Mouse (Mus musculus) hindbrain, embryonic 13.5 days (tissue): ENCODE measurements around the gene Asnsd1. TPM values are rescaled to one million over a fixed set of nuclear protein-coding genes. Genes with fewer than 3 reads are reported as not detected.
"Not testable (repeated sequence)": the region's sequence is repeated elsewhere in the genome, so short reads cannot be mapped to it uniquely, and the experiment has no call there.

Source experiments
- ATAC-seq: fragments of 200-750 bp; cut with Nextera tagmentation; 2 replicates; pipeline ENCODE4 v1.8.0; 2017; ENCODE audit warnings: moderate TSS enrichment; ENCODE audit not compliant: low FRiP score
- H3K27ac ChIP-seq: fragments of 300-500 bp; sonication (generic); 2 replicates; pipeline ENCODE4 v1.5.1; 2015; ENCODE audit warnings: inconsistent platforms, mild to moderate bottlenecking, moderate library complexity
- H3K27me3 ChIP-seq: fragments of 300-500 bp; sonication (generic); 2 replicates; pipeline ENCODE4 v1.6.1; 2015; ENCODE audit warnings: mild to moderate bottlenecking, inconsistent platforms
- H3K36me3 ChIP-seq: fragments of 300-500 bp; sonication (generic); 2 replicates; pipeline ENCODE4 v1.6.1; 2015; ENCODE audit warnings: mild to moderate bottlenecking, inconsistent platforms
- H3K4me1 ChIP-seq: fragments of 300-500 bp; sonication (generic); replicated peaks from 2 replicates; pipeline ENCODE4 v1.6.1; 2015; ENCODE audit warnings: inconsistent platforms
- H3K4me2 ChIP-seq: fragments of 300-500 bp; sonication (generic); 2 replicates; pipeline ENCODE4 v1.6.1; 2015; ENCODE audit warnings: inconsistent platforms, mild to moderate bottlenecking, moderate library complexity
- H3K4me3 ChIP-seq: fragments of 300-500 bp; sonication (generic); 2 replicates; pipeline ENCODE4 v1.5.1; 2015; ENCODE audit warnings: mild to moderate bottlenecking, inconsistent platforms
- H3K9ac ChIP-seq: fragments of 300-500 bp; sonication (generic); 2 replicates; pipeline ENCODE4 v1.6.1; 2015; ENCODE audit warnings: mild to moderate bottlenecking, inconsistent platforms
- H3K9me3 ChIP-seq: fragments of 300-500 bp; sonication (generic); 2 replicates; pipeline ENCODE4 v1.6.1; 2016; ENCODE audit warnings: inconsistent platforms
- WGBS: fragments of 180-500 bp; shearing (Covaris S2); methylation state at CpG from one replicate; pipeline ENCODE4 v1.1.7; 2015; 5-methylcytosine and 5-hydroxymethylcytosine counted together
- polyA plus RNA-seq: library from polyadenylated mRNA; unstranded; fragments of >200 nt; fragmentation: Nextera tagmentation; extraction: Ambion mirVana; gene quantifications from 2 replicates; pipeline ENCODE4 v1.2.1, GENCODE M21; 2015

The Asnsd1 gene
- 63.0 and 64.4 TPM in 2 replicates for polyA plus RNA-seq

GRCm38 (mm10) chr1:53352327-53353261 is at the start of gene Asnsd1, which contains the start of the genes Asdurf and Gm28551:
Asnsd1 (minus strand) TSS chr1:53352752.
Asdurf (minus strand) TSS chr1:53352619.
Gm28551 (minus strand) TSS chr1:53352667.
- Histone ChIP-seq H3K36me3 (peaks cover 16% of the 10 kb centered on the region), H3K9ac (peak within 1 kb of the TSS; percentile 94), H3K27me3 (no peaks in the 10 kb centered on the region), H3K4me3 (peak within 1 kb of the TSS; percentile 78), H3K9me3 (no peaks in the 10 kb centered on the region), H3K4me1 (peaks cover 9% of the 10 kb centered on the region), H3K27ac (peak within 1 kb of the TSS; percentile 94), H3K4me2 (peak within 1 kb of the TSS; percentile 57)
- under 1% methylated on average over 44 of the region's 44 CpGs for WGBS
- peak; percentile 100 for ATAC-seq

GRCm38 (mm10) chr1:53393936-53394760 is 41.6 kb upstream of the Asnsd1 start:
- H3K36me3 ChIP-seq, H3K9ac ChIP-seq, H3K4me1 ChIP-seq, H3K27ac ChIP-seq, H3K27me3 ChIP-seq, ATAC-seq, H3K9me3 ChIP-seq, H3K4me3 ChIP-seq: not testable (repeated sequence)
- H3K4me2 ChIP-seq: 0 out of 2 replicates have a peak overlapping the region, but pooled peaks have one; percentile 10
- 41% methylated on average over 21 of the region's 21 CpGs for WGBS

GRCm38 (mm10) chr1:53388762-53389161 is 36.2 kb upstream of the Asnsd1 start:
- Histone ChIP-seq H3K9ac (no peak overlapping the region), H3K4me2 (no peak overlapping the region), H3K9me3 (0 out of 2 replicates have a peak, but pooled peaks cover 4% of the 10 kb centered on the region), H3K36me3 (no peaks in the 10 kb centered on the region), H3K4me1 (no peaks in the 10 kb centered on the region), H3K27me3 (no peaks in the 10 kb centered on the region), H3K4me3 (no peak overlapping the region), H3K27ac (no peak overlapping the region)
- ATAC-seq: 0 out of 2 replicates have a peak, but pooled peaks have one; percentile 43
- WGBS: 95% methylated on average over 10 of the region's 14 CpGs

GRCm38 (mm10) chr1:53384085-53384688 is 31.6 kb upstream of the Asnsd1 start:
- WGBS: 84% methylated on average over 6 of the region's 6 CpGs
- H3K4me1 ChIP-seq: no peaks in the 10 kb centered on the region

GRCm38 (mm10) chr1:53377731-53378130 is 25.2 kb upstream of the Asnsd1 start:
- Histone ChIP-seq H3K4me3 (no peak overlapping the region), H3K4me2 (no peak overlapping the region), H3K27me3 (no peaks in the 10 kb centered on the region), H3K9me3 (no peaks in the 10 kb centered on the region), H3K36me3 (no peaks in the 10 kb centered on the region), H3K9ac (no peak overlapping the region), H3K27ac (no peak overlapping the region), H3K4me1 (no peaks in the 10 kb centered on the region)
- no peak for ATAC-seq
- WGBS: 69% methylated on average over 3 of the region's 3 CpGs

More at GRCm38 (mm10) chr1:53384085-53384688, 31.6 kb upstream of the Asnsd1 start:
- Histone ChIP-seq H3K27me3 (no peaks in the 10 kb centered on the region), H3K36me3 (no peaks in the 10 kb centered on the region), H3K9me3 (0 out of 2 replicates have a peak, but pooled peaks cover 4% of the 10 kb centered on the region), H3K9ac (no peak overlapping the region), H3K27ac (no peak overlapping the region), H3K4me2 (no peak overlapping the region), H3K4me3 (no peak overlapping the region)
- ATAC-seq: no peak

- H3K9ac ChIP-seq, H3K4me1 ChIP-seq, ATAC-seq, H3K4me3 ChIP-seq, H3K27ac ChIP-seq, H3K4me2 ChIP-seq, H3K9me3 ChIP-seq, H3K27me3 ChIP-seq, H3K36me3 ChIP-seq: not testable (repeated sequence)
- WGBS: 85% methylated on average over 2 of the region's 2 CpGs
These were observed 23.4 kb upstream of the Asnsd1 start for GRCm38 (mm10) chr1:53375965-53376364.

- Histone ChIP-seq H3K27me3 (no peaks in the 10 kb centered on the region), H3K4me3 (no peak overlapping the region), H3K4me1 (no peaks in the 10 kb centered on the region), H3K4me2 (no peak overlapping the region), H3K36me3 (no peaks in the 10 kb centered on the region), H3K9ac (no peak overlapping the region), H3K9me3 (no peaks in the 10 kb centered on the region), H3K27ac (no peak overlapping the region)
- ATAC-seq: no peak
These were observed 6.4 kb upstream of the Asnsd1 start for GRCm38 (mm10) chr1:53358988-53359387.

GRCm38 (mm10) chr1:53341071-53341470 is 11.5 kb downstream of the Asnsd1 start:
- Histone ChIP-seq H3K4me3 (no peak overlapping the region), H3K9me3 (peaks cover 30% of the 10 kb centered on the region; the same call in 1 of the 2 replicates), H3K36me3 (peaks cover 51% of the 10 kb centered on the region), H3K4me2 (no peak overlapping the region), H3K27ac (no peak overlapping the region), H3K27me3 (no peaks in the 10 kb centered on the region), H3K9ac (no peak overlapping the region), H3K4me1 (no peaks in the 10 kb centered on the region)
- 97% methylated on average over 2 of the region's 2 CpGs for WGBS
- no peak for ATAC-seq

GRCm38 (mm10) chr1:53337403-53337802 is 15.1 kb downstream of the Asnsd1 start:
- not testable (repeated sequence) for H3K4me1 ChIP-seq, H3K4me2 ChIP-seq, H3K9ac ChIP-seq, H3K27ac ChIP-seq, H3K27me3 ChIP-seq, ATAC-seq, H3K4me3 ChIP-seq
- peaks cover 22% of the 10 kb centered on the region for H3K36me3 ChIP-seq
- H3K9me3 ChIP-seq: peaks cover 24% of the 10 kb centered on the region; the same call in 1 of the 2 replicates
- 56% methylated on average over 2 of the region's 2 CpGs for WGBS

GRCm38 (mm10) chr1:53335465-53335864 is 17.1 kb downstream of the Asnsd1 start:
- no peak for ATAC-seq
- Histone ChIP-seq H3K4me2 (no peak overlapping the region), H3K4me3 (no peak overlapping the region), H3K36me3 (peaks cover 3% of the 10 kb centered on the region), H3K9me3 (peaks cover 9% of the 10 kb centered on the region; the same call in 1 of the 2 replicates), H3K9ac (no peak overlapping the region), H3K27ac (no peak overlapping the region), H3K4me1 (no peaks in the 10 kb centered on the region), H3K27me3 (no peaks in the 10 kb centered on the region)

- not testable (repeated sequence) for H3K4me1 ChIP-seq, H3K4me3 ChIP-seq, H3K27ac ChIP-seq, H3K9ac ChIP-seq, ATAC-seq, H3K9me3 ChIP-seq, H3K27me3 ChIP-seq, H3K36me3 ChIP-seq, H3K4me2 ChIP-seq
- 85% methylated on average over 5 of the region's 5 CpGs for WGBS
These were observed 19.0 kb downstream of the Asnsd1 start for GRCm38 (mm10) chr1:53333527-53333926.
